8 mouse cellular contexts compared by ENCODE assay signal in genomic region chr14:15355512-15355911, GRCm38 (mm10).
DNase-seq lines count a peak whose midpoint lies in the region; ATAC-seq and TF ChIP-seq lines count a peak whose summit lies in the region.

No protein-coding gene starts in this region.

- H3K27ac ChIP-seq in lung, embryonic 14.5 days (ENCODE audit: low read depth): no peak overlapping the region

- no peak overlapping the region for H3K4me2 ChIP-seq in lung, embryonic 14.5 days

- intact Hi-C loops in gastrocnemius, postnatal 14 days (cut with DNase I; ENCODE audit: low total_unique reads): loop anchor here (5.0 kb wide), 1 partner anchor 527 kb away; no protein-coding TSS in a partner anchor

- no peak overlapping the region for H3K4me3 ChIP-seq in lung, embryonic 14.5 days (ENCODE audit: low read depth, low read length)

- H3K36me3 ChIP-seq in lung, embryonic 14.5 days (ENCODE audit: insufficient read depth): no peaks in the 10 kb centered on the region

- no peaks in the 10 kb centered on the region for H3K4me1 ChIP-seq in lung, embryonic 14.5 days (ENCODE audit: insufficient read depth)

- 25% methylated on average over 3 of the region's 3 CpGs for WGBS in large intestine, adult 2 months
- 20% methylated on average over 3 of the region's 3 CpGs for WGBS in lung, embryonic 14.5 days

- TF ChIP-seq CTCF in lung, embryonic 14.5 days (IDR thresholded peaks at IDR 0.05; ENCODE audit: low read depth): peak; percentile 86

- no peaks in the 10 kb centered on the region for H3K27me3 ChIP-seq in lung, embryonic 14.5 days (ENCODE audit: insufficient read depth, low read length)

- DNase-seq in WW6 (ENCODE audit: low read depth, low spot score): peak; percentile 7
- peak; percentile 90 to 96 for DNase-seq in cerebellum, postnatal 14 days
- peak; percentile 76 for DNase-seq in gastrocnemius, postnatal 14 days
- peak; percentile 1 for DNase-seq in large intestine, adult 2 months (ENCODE audit: low read depth, low spot score)
- DNase-seq in lung, embryonic 14.5 days: peak; percentile 86
- DNase-seq in right cerebral cortex, postnatal 10 days (ENCODE audit: low spot score in 2 of 2): peak; percentile 66 to 82
- DNase-seq in urinary bladder, postnatal 14 days (ENCODE audit: low spot score): peak; percentile 80

- peak; percentile 89 for ATAC-seq in CD4-positive, CD25-positive, alpha-beta regulatory T cell, adult 4 months
- no peak; the same call in 1 of the 2 replicates for ATAC-seq in lung, embryonic 14.5 days (ENCODE audit: insufficient read depth)

- H3K9me3 ChIP-seq in lung, embryonic 14.5 days (ENCODE audit: low read depth, low read length): no peaks in the 10 kb centered on the region

- no peak overlapping the region for H3K9ac ChIP-seq in lung, embryonic 14.5 days

Comparison
In these comparisons a context has a peak if more than half of its experiments do, and no peak if none do; other contexts are left out.
1. DNase-seq: peak in every context shown above with its lines; median percentile 93 in cerebellum, postnatal 14 days; 86 in lung, embryonic 14.5 days; 80 in urinary bladder, postnatal 14 days; 76 in gastrocnemius, postnatal 14 days; 74 in right cerebral cortex, postnatal 10 days; 7 in WW6; 1 in large intestine, adult 2 months.